Mouse (Mus musculus) midbrain, embryonic 15.5 days (tissue): ENCODE measurements around the gene B3glct. TPM values are rescaled to one million over a fixed set of nuclear protein-coding genes. Genes with fewer than 3 reads are reported as not detected.

ENCODE experiments used
- ATAC-seq: fragments of 200-750 bp; cut with Nextera tagmentation; replicated peaks from 2 replicates; pipeline ENCODE4 v1.8.0; 2017; ENCODE audit warnings: moderate TSS enrichment
- H3K27ac ChIP-seq: fragments of 300-500 bp; sonication (generic); 2 replicates; pipeline ENCODE4 v1.5.1; 2015; ENCODE audit warnings: mild to moderate bottlenecking, inconsistent platforms
- H3K27me3 ChIP-seq: fragments of 300-500 bp; sonication (generic); replicated peaks from 2 replicates; pipeline ENCODE4 v1.6.1; 2015; ENCODE audit warnings: inconsistent platforms
- H3K36me3 ChIP-seq: fragments of 300-500 bp; sonication (generic); replicated peaks from 2 replicates; pipeline ENCODE4 v1.6.1; 2015; ENCODE audit warnings: inconsistent platforms
- H3K4me1 ChIP-seq: fragments of 300-500 bp; sonication (generic); 2 replicates; pipeline ENCODE4 v1.6.1; 2015; ENCODE audit warnings: inconsistent platforms
- H3K4me2 ChIP-seq: fragments of 300-500 bp; sonication (generic); 2 replicates; pipeline ENCODE4 v1.6.1; 2015; ENCODE audit warnings: inconsistent platforms, mild to moderate bottlenecking, moderate library complexity
- H3K4me3 ChIP-seq: fragments of 300-500 bp; sonication (generic); 2 replicates; pipeline ENCODE4 v1.5.1; 2015; ENCODE audit warnings: mild to moderate bottlenecking, inconsistent platforms
- H3K9ac ChIP-seq: fragments of 300-500 bp; sonication (generic); 2 replicates; pipeline ENCODE4 v1.6.1; 2015; ENCODE audit warnings: mild to moderate bottlenecking, inconsistent platforms
- H3K9me3 ChIP-seq: fragments of 300-500 bp; sonication (generic); 2 replicates; pipeline ENCODE4 v1.6.1; 2016; ENCODE audit warnings: inconsistent platforms
- WGBS: fragments of 180-500 bp; shearing (Covaris S2); methylation state at CpG from one replicate; pipeline ENCODE4 v1.1.7; 2015; ENCODE audit warnings: mixed read lengths; 5-methylcytosine and 5-hydroxymethylcytosine counted together
- polyA plus RNA-seq: library from polyadenylated mRNA; unstranded; fragments of >200 nt; fragmentation: Nextera tagmentation; extraction: Ambion mirVana; gene quantifications from 2 replicates; pipeline ENCODE4 v1.2.1, GENCODE M21; 2015

The B3glct gene
- 14.7 and 15.7 TPM in 2 replicates for polyA plus RNA-seq

- under 1% methylated on average over 84 of the region's 106 CpGs for WGBS
Measured at GRCm38 (mm10) chr5:149678100-149678989, at the start of gene B3glct. Gene B3glct, plus strand, starts transcription at chr5:149678230.

GRCm38 (mm10) chr5:149634409-149635035 lies 43.5 kb upstream of the B3glct start:
- peak overlapping the region; percentile 89 for H3K4me2 ChIP-seq
- no peaks in the 10 kb centered on the region for H3K9me3 ChIP-seq
- peaks cover 26% of the 10 kb centered on the region for H3K4me1 ChIP-seq
- no peaks in the 10 kb centered on the region for H3K27me3 ChIP-seq
- H3K36me3 ChIP-seq, result peaks cover 21% of the 10 kb centered on the region
- H3K27ac ChIP-seq, result no peak overlapping the region
- H3K4me3 ChIP-seq, result peak overlapping the region; percentile 61
- ATAC-seq, result no peak
- 68% methylated on average over 11 of the region's 11 CpGs for WGBS
- H3K9ac ChIP-seq, result peak overlapping the region; percentile 64

More at GRCm38 (mm10) chr5:149678100-149678989, at the start of gene B3glct:
- Histone ChIP-seq H3K9me3 (no peaks in the 10 kb centered on the region), H3K9ac (peak within 1 kb of the TSS; percentile 64), H3K27ac (peak within 1 kb of the TSS; percentile 75), H3K36me3 (no peaks in the 10 kb centered on the region), H3K4me3 (peak within 1 kb of the TSS; percentile 85), H3K4me1 (peaks cover 15% of the 10 kb centered on the region), H3K27me3 (no peaks in the 10 kb centered on the region), H3K4me2 (peak within 1 kb of the TSS; percentile 87)
- ATAC-seq, result peak; percentile 95

- H3K4me1 ChIP-seq, result peaks cover 26% of the 10 kb centered on the region
- peak overlapping the region; percentile 89 for H3K4me2 ChIP-seq
- peak overlapping the region; percentile 64 for H3K9ac ChIP-seq
- peak; percentile 1; the same call in 1 of the 2 replicates for ATAC-seq
- peak overlapping the region; percentile 85 for H3K27ac ChIP-seq
- peaks cover 12% of the 10 kb centered on the region for H3K36me3 ChIP-seq
- no peaks in the 10 kb centered on the region for H3K27me3 ChIP-seq
- WGBS, result 1% methylated on average over 24 of the region's 24 CpGs
- peak overlapping the region; percentile 61 for H3K4me3 ChIP-seq
- H3K9me3 ChIP-seq, result no peaks in the 10 kb centered on the region
Measured at GRCm38 (mm10) chr5:149635556-149635955, 42.5 kb upstream of the B3glct start.

GRCm38 (mm10) chr5:149636075-149636920 lies 41.7 kb upstream of the B3glct start, which contains the start of gene Hsph1:
Gene Hsph1, minus strand, starts transcription at chr5:149636376.
- WGBS, result under 1% methylated on average over 60 of the region's 60 CpGs
- Histone ChIP-seq H3K36me3 (peaks cover 5% of the 10 kb centered on the region), H3K27me3 (no peaks in the 10 kb centered on the region), H3K4me2 (peak within 1 kb of the TSS; percentile 89), H3K9me3 (no peaks in the 10 kb centered on the region), H3K27ac (peak within 1 kb of the TSS; percentile 85), H3K9ac (peak within 1 kb of the TSS; percentile 64), H3K4me3 (peak within 1 kb of the TSS; percentile 61), H3K4me1 (peaks cover 26% of the 10 kb centered on the region)
- ATAC-seq, result peak; percentile 99

- Histone ChIP-seq H3K9ac (peak overlapping the region; percentile 42), H3K27ac (no peak overlapping the region), H3K27me3 (no peaks in the 10 kb centered on the region), H3K36me3 (no peaks in the 10 kb centered on the region), H3K4me2 (peak overlapping the region; percentile 89), H3K4me3 (peak overlapping the region; percentile 61), H3K9me3 (no peaks in the 10 kb centered on the region), H3K4me1 (peaks cover 26% of the 10 kb centered on the region)
- 42% methylated on average over 8 of the region's 8 CpGs for WGBS
- no peak for ATAC-seq
Measured at GRCm38 (mm10) chr5:149637306-149637705, 40.7 kb upstream of the B3glct start.

GRCm38 (mm10) chr5:149641277-149641892 lies 36.6 kb upstream of the B3glct start:
- Histone ChIP-seq H3K9me3 (no peaks in the 10 kb centered on the region), H3K27ac (no peak overlapping the region), H3K4me2 (no peak overlapping the region), H3K4me3 (no peak overlapping the region), H3K27me3 (no peaks in the 10 kb centered on the region), H3K9ac (no peak overlapping the region), H3K4me1 (peaks cover 5% of the 10 kb centered on the region; the same call in 1 of the 2 replicates), H3K36me3 (no peaks in the 10 kb centered on the region)
- WGBS, result 89% methylated on average over 8 of the region's 8 CpGs
- no peak for ATAC-seq

- no peak for ATAC-seq
- no peak overlapping the region for H3K9ac ChIP-seq
- H3K4me2 ChIP-seq, result no peak overlapping the region
- H3K4me1 ChIP-seq, result peaks cover 10% of the 10 kb centered on the region; the same call in 1 of the 2 replicates
- no peak overlapping the region for H3K4me3 ChIP-seq
- H3K27me3 ChIP-seq, result no peaks in the 10 kb centered on the region
- WGBS, result 47% methylated on average over 6 of the region's 6 CpGs
- no peaks in the 10 kb centered on the region for H3K36me3 ChIP-seq
- no peak overlapping the region for H3K27ac ChIP-seq
- H3K9me3 ChIP-seq, result no peaks in the 10 kb centered on the region
Measured at GRCm38 (mm10) chr5:149642366-149642765, 35.7 kb upstream of the B3glct start.

- H3K4me3 ChIP-seq, result no peak overlapping the region
- H3K27me3 ChIP-seq, result no peaks in the 10 kb centered on the region
- peaks cover 13% of the 10 kb centered on the region; the same call in 1 of the 2 replicates for H3K4me1 ChIP-seq
- 84% methylated on average over 11 of the region's 11 CpGs for WGBS
- no peaks in the 10 kb centered on the region for H3K36me3 ChIP-seq
- no peak overlapping the region for H3K9ac ChIP-seq
- no peak overlapping the region for H3K27ac ChIP-seq
- ATAC-seq, result no peak
- H3K4me2 ChIP-seq, result no peak overlapping the region
- no peaks in the 10 kb centered on the region for H3K9me3 ChIP-seq
Measured at GRCm38 (mm10) chr5:149642783-149643509, 35.1 kb upstream of the B3glct start.

- H3K27me3 ChIP-seq, result no peaks in the 10 kb centered on the region
- 60% methylated on average over 8 of the region's 8 CpGs for WGBS
- no peak overlapping the region for H3K9ac ChIP-seq
- no peak overlapping the region for H3K4me2 ChIP-seq
- H3K4me3 ChIP-seq, result no peak overlapping the region
- H3K4me1 ChIP-seq, result peaks cover 22% of the 10 kb centered on the region
- no peaks in the 10 kb centered on the region for H3K36me3 ChIP-seq
- peak overlapping the region; percentile 48; the same call in 1 of the 2 replicates for H3K27ac ChIP-seq
- H3K9me3 ChIP-seq, result no peaks in the 10 kb centered on the region
- peak; percentile 55 for ATAC-seq
Measured at GRCm38 (mm10) chr5:149647367-149648115, 30.5 kb upstream of the B3glct start.

GRCm38 (mm10) chr5:149648196-149648595 lies 29.8 kb upstream of the B3glct start:
- Histone ChIP-seq H3K36me3 (no peaks in the 10 kb centered on the region), H3K4me3 (no peak overlapping the region), H3K27me3 (no peaks in the 10 kb centered on the region), H3K9me3 (no peaks in the 10 kb centered on the region), H3K9ac (no peak overlapping the region), H3K4me1 (peaks cover 22% of the 10 kb centered on the region), H3K4me2 (no peak overlapping the region), H3K27ac (no peak overlapping the region)
- WGBS, result 66% methylated on average over 4 of the region's 4 CpGs
- ATAC-seq, result no peak
